Mouse (Mus musculus) cerebellum, adult 8-10 months (tissue): ENCODE data around the gene Gm15737.

Source experiments
- DNase-seq: peaks from one replicate; pipeline ENCODE4 v3.0.0; 2022

The Gm15737 gene

GRCm38 (mm10) chr6:92876121-92876520 is 7.0 kb downstream of the Gm15737 start:
- DNase-seq: no peak

DNA sequence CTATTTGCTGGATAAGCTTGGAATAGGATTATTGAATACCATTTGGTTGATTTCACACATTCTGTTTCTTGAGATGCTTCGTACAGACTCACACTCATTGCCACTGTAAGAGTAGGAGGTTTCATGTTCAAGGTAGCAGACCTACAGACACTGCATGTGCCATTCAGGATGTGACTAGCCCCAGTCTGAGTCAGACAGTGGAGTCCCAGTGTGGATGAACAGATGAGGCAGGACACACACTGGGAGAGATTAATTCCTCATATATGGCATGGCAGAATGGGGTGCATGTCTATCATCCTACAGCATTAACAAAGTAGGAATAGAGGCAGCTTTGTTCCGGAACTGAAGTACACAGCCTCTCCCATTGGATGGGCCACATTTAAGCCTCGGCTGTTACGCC is 8.1 kb downstream of the Gm15737 start:
- DNase-seq: no peak

DNA sequence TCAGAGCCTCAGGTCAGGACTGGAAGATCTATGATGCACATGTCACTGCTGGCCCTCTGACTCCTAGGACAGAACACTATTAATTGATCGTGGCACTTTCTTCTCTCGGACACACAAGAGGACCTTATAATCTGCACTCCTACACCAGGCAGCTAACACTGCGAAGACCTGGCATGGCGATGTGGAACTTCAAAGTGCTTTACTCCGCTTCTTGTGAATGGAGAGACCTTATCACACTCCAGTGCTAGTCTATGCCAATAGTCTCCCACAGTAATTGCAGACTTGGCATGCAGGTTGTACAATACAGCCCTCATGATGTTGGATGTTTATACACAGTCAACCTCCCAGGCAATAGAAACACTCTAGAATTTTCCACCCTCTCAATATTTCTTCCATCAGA is 9.6 kb downstream of the Gm15737 start:
- DNase-seq: no peak

- no peak for DNase-seq
Measured at GRCm38 (mm10) chr6:92879700-92880265, 10.6 kb downstream of the Gm15737 start.

GRCm38 (mm10) chr6:92882446-92882845 is 13.3 kb downstream of the Gm15737 start:
- no peak for DNase-seq

DNA sequence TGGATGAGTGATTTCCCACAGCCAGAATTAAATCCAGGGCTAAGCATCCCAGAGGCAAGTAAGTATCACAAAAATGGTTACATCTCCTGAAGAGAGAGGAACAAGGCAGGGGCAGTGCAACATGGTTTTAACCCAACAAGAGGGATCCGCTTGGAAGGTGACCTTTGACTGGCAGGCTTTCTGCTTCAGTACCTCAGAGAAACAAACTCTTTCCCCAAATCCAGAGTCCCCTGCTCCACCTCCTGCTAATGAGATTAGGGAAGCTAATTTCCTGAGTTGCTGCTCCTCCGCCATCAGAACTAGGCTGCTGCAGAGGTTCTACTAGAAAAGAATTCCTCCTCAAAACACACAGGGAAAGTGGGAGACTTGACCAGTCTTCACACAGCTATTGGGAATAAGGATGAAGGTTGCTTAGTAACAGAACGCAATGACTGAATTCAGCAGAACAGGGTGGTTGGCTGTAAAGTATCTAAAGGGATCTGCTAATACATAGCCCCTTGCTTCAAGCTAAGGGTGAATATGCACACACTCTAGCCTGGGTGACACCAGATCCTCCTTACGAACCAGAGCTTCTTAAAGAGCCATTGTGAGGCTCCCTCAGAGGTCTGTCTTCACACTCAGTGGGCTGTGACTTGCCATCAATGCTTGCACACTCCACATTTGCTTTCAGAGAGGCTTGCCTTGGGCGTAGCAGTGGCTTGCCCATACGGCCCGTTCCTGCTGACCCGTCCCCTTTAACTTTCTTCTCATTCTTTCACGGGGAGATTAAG is 14.2 kb downstream of the Gm15737 start:
- DNase-seq: no peak

GRCm38 (mm10) chr6:92891535-92891934 is 22.4 kb downstream of the Gm15737 start:
- DNase-seq: no peak

DNA sequence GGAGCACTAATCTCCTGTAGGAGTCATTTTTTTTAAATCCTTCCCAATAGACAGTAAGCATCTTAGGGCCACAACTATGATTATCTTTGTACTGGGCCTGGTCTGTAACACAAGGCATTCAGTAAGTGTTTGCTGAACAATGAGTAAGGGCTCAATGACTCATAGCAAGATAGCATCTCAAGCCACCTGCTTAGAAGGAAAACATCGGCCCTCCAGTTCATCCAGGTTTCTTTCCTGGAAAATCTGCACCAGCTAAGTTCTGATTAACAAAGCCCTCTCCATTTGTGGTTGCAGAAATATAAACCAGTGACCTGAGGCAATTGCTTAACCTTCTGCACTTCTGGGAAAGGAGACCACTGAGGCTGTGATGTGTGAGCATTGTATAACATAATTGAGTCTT is 34.9 kb downstream of the Gm15737 start:
- no peak for DNase-seq

- DNase-seq: no peak
Measured at GRCm38 (mm10) chr6:92904491-92904890, 35.3 kb downstream of the Gm15737 start.

DNA sequence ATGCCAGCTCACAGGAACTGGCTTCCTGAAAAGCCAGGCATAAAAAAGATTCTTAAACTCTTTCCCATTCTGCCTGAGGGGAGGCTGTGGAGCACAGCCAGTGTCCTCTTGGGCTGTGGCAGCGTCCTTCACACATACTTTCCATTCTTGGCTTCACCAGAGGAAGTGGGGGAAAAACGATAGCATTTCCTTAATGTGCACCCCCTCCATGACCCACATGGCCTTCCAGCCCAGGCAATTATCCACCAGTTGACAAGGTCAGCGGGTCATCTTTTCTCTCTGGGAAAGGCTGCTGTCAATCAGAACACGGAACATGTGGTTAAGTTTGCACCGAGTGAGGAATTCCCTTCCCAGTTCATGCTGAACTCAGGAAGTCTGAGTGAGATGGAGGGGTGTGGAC is 36.8 kb downstream of the Gm15737 start:
- no peak for DNase-seq

GRCm38 (mm10) chr6:92909361-92909760 is 40.2 kb downstream of the Gm15737 start:
- no peak for DNase-seq

DNA sequence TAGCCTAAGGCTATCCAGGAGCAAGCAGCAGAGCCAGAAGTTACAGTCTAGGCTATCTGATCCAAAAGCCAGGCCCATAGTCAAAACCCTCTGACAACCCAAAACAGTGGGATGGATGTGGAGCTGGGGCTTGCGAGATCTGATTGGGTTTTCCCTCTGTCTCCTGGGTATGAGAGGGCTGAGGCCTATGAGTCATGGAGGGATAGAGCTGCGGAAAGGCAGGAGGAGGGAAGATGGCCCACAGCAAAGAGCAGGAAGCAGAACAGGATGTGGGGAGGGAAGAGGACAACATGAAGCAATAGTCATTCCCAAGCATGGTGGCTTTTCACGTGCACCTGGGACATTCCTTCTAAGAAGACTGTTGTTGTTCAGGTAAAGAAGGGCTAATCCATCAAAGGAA is 41.5 kb downstream of the Gm15737 start:
- no peak for DNase-seq

- no peak for DNase-seq
Measured at GRCm38 (mm10) chr6:92920938-92921689, 52.0 kb downstream of the Gm15737 start.

- no peak for DNase-seq
Measured at GRCm38 (mm10) chr6:92921843-92922242, 52.7 kb downstream of the Gm15737 start.

- no peak for DNase-seq
Measured at GRCm38 (mm10) chr6:92924536-92924935, 55.4 kb downstream of the Gm15737 start.

GRCm38 (mm10) chr6:92928261-92928660 is 59.1 kb downstream of the Gm15737 start:
- DNase-seq: no peak
